Mouse (Mus musculus) neural tube, embryonic 14.5 days (tissue): ENCODE measurements around the gene Cep70. TPM values are rescaled to one million over a fixed set of nuclear protein-coding genes. Genes with fewer than 3 reads are reported as not detected.
A peak's percentile ranks its signal among the peaks of the same experiment; 100 is the strongest.

Source experiments
- ATAC-seq: fragments of 200-750 bp; cut with Nextera tagmentation; 2 replicates; pipeline ENCODE4 v1.8.0; 2017; ENCODE audit warnings: low read depth, mild to moderate bottlenecking, moderate TSS enrichment, moderate library complexity
- H3K27ac ChIP-seq: fragments of 300-500 bp; sonication (generic); 2 replicates; pipeline ENCODE4 v1.5.1; 2014; ENCODE audit warnings: low read depth, mild to moderate bottlenecking, control low read depth, low read length, moderate library complexity, mixed read lengths
- H3K27me3 ChIP-seq: fragments of 300-500 bp; sonication (generic); 2 replicates; pipeline ENCODE4 v1.6.1; 2014; ENCODE audit warnings: low read length; ENCODE audit not compliant: control insufficient read depth, insufficient read depth
- H3K36me3 ChIP-seq: fragments of 300-500 bp; sonication (generic); 2 replicates; pipeline ENCODE4 v1.6.1; 2014; ENCODE audit warnings: low read length, mixed read lengths; ENCODE audit not compliant: control insufficient read depth, insufficient read depth
- H3K4me1 ChIP-seq: fragments of 300-500 bp; sonication (generic); 2 replicates; pipeline ENCODE4 v1.6.1; 2014; ENCODE audit warnings: low read length; ENCODE audit not compliant: control insufficient read depth, insufficient read depth
- H3K4me2 ChIP-seq: fragments of 300-500 bp; sonication (generic); 2 replicates; pipeline ENCODE4 v1.6.1; 2014; ENCODE audit warnings: mild to moderate bottlenecking, low read depth, low read length, control low read depth
- H3K4me3 ChIP-seq: fragments of 300-500 bp; sonication (generic); 2 replicates; pipeline ENCODE4 v1.5.1; 2014; ENCODE audit warnings: low read depth, low read length, control low read depth, mixed read lengths
- H3K9ac ChIP-seq: fragments of 300-500 bp; sonication (generic); replicated peaks from 2 replicates; pipeline ENCODE4 v1.6.1; 2014; ENCODE audit warnings: low read depth, mild to moderate bottlenecking, control low read depth, low read length, mixed read lengths
- H3K9me3 ChIP-seq: fragments of 300-500 bp; sonication (generic); 2 replicates; pipeline ENCODE4 v1.6.1; 2016; ENCODE audit warnings: low read length; ENCODE audit not compliant: control insufficient read depth
- WGBS: fragments of 180-500 bp; shearing (Covaris S2); extraction: QIAGEN DNeasy Blood & Tissue Kit; methylation state at CpG from one replicate; pipeline ENCODE4 v1.1.7; 2014; 5-methylcytosine and 5-hydroxymethylcytosine counted together
- polyA plus RNA-seq: library from polyadenylated mRNA; unstranded; fragments of >200 nt; fragmentation: Nextera tagmentation; extraction: Ambion mirVana; gene quantifications from 2 replicates; pipeline ENCODE4 v1.2.1, GENCODE M21; 2014

Gene Cep70
- polyA plus RNA-seq, 1 experiment from 2014 or later = 62.1 TPM

GRCm38 (mm10) chr9:99239256-99239655 is 3.9 kb upstream of the Cep70 start:
- no peak for ATAC-seq
- no peak overlapping the region for H3K4me2 ChIP-seq
- WGBS = 84% methylated on average over 1 of the region's 1 CpGs

GRCm38 (mm10) chr9:99240571-99240970 is 2.6 kb upstream of the Cep70 start:
- H3K4me3 ChIP-seq = no peak overlapping the region
- no peak overlapping the region for H3K4me2 ChIP-seq
- no peaks in the 10 kb centered on the region for H3K27me3 ChIP-seq
- 0 out of 2 replicates have a peak, but pooled peaks cover 5% of the 10 kb centered on the region for H3K4me1 ChIP-seq
- no peak overlapping the region for H3K27ac ChIP-seq
- no peaks in the 10 kb centered on the region for H3K36me3 ChIP-seq
- WGBS = 79% methylated on average over 5 of the region's 5 CpGs
- no peak overlapping the region for H3K9ac ChIP-seq
- H3K9me3 ChIP-seq = no peaks in the 10 kb centered on the region
- ATAC-seq = no peak

More at GRCm38 (mm10) chr9:99239256-99239655, 3.9 kb upstream of the Cep70 start:
- H3K27me3 ChIP-seq = no peaks in the 10 kb centered on the region
- H3K27ac ChIP-seq = no peak overlapping the region
- 0 out of 2 replicates have a peak, but pooled peaks cover 5% of the 10 kb centered on the region for H3K4me1 ChIP-seq
- no peak overlapping the region for H3K4me3 ChIP-seq
- H3K36me3 ChIP-seq = no peaks in the 10 kb centered on the region
- no peaks in the 10 kb centered on the region for H3K9me3 ChIP-seq
- no peak overlapping the region for H3K9ac ChIP-seq

GRCm38 (mm10) chr9:99242035-99242434 is 1.1 kb upstream of the Cep70 start:
- 2% methylated on average over 7 of the region's 7 CpGs for WGBS

GRCm38 (mm10) chr9:99242533-99243189 is 506 bp upstream of the Cep70 start:
- whole genome bisulfite sequencing = 9% methylated on average over 17 of the region's 17 CpGs
- peak overlapping the region; percentile 34; the same call in 1 of the 2 replicates for H3K27ac ChIP-seq
- peak overlapping the region; percentile 82 for H3K4me3 ChIP-seq
- H3K36me3 ChIP-seq = no peaks in the 10 kb centered on the region
- peak; percentile 72; the same call in 1 of the 2 replicates for ATAC-seq
- no peaks in the 10 kb centered on the region for H3K27me3 ChIP-seq
- H3K4me2 ChIP-seq = peak overlapping the region; percentile 62
- H3K9me3 ChIP-seq = no peaks in the 10 kb centered on the region
- peak overlapping the region; percentile 82 for H3K9ac ChIP-seq
- H3K4me1 ChIP-seq = 0 out of 2 replicates have a peak, but pooled peaks cover 5% of the 10 kb centered on the region

More at GRCm38 (mm10) chr9:99242035-99242434, 1.1 kb upstream of the Cep70 start:
- peak overlapping the region; percentile 62; the same call in 1 of the 2 replicates for H3K4me2 ChIP-seq
- no peaks in the 10 kb centered on the region for H3K27me3 ChIP-seq
- no peak overlapping the region for H3K4me3 ChIP-seq
- ATAC-seq = no peak
- no peaks in the 10 kb centered on the region for H3K9me3 ChIP-seq
- no peaks in the 10 kb centered on the region for H3K36me3 ChIP-seq
- H3K9ac ChIP-seq = no peak overlapping the region
- H3K27ac ChIP-seq = no peak overlapping the region
- 0 out of 2 replicates have a peak, but pooled peaks cover 5% of the 10 kb centered on the region for H3K4me1 ChIP-seq

GRCm38 (mm10) chr9:99243895-99244293 is 727 bp downstream of the Cep70 start:
- WGBS = 1% methylated on average over 10 of the region's 10 CpGs
- peak overlapping the region; percentile 74 for H3K27ac ChIP-seq
- 0 out of 2 replicates have a peak, but pooled peaks cover 5% of the 10 kb centered on the region for H3K4me1 ChIP-seq

GRCm38 (mm10) chr9:99248304-99248703 is 5.1 kb downstream of the Cep70 start:
- Histone ChIP-seq H3K9ac (no peak overlapping the region), H3K4me2 (no peak overlapping the region), H3K36me3 (no peaks in the 10 kb centered on the region), H3K9me3 (no peaks in the 10 kb centered on the region), H3K4me1 (no peaks in the 10 kb centered on the region), H3K4me3 (no peak overlapping the region), H3K27me3 (no peaks in the 10 kb centered on the region), H3K27ac (no peak overlapping the region)
- ATAC-seq = no peak
- 60% methylated on average over 8 of the region's 8 CpGs for WGBS

More at GRCm38 (mm10) chr9:99243895-99244293, 727 bp downstream of the Cep70 start:
- H3K4me2 ChIP-seq = peak overlapping the region; percentile 62
- ATAC-seq = peak; percentile 45
- peak overlapping the region; percentile 82 for H3K4me3 ChIP-seq
- H3K36me3 ChIP-seq = no peaks in the 10 kb centered on the region
- H3K9ac ChIP-seq = peak overlapping the region; percentile 82
- H3K27me3 ChIP-seq = no peaks in the 10 kb centered on the region
- no peaks in the 10 kb centered on the region for H3K9me3 ChIP-seq

GRCm38 (mm10) chr9:99248906-99249305 is 5.7 kb downstream of the Cep70 start:
- Histone ChIP-seq H3K4me1 (no peaks in the 10 kb centered on the region), H3K9me3 (no peaks in the 10 kb centered on the region), H3K36me3 (0 out of 2 replicates have a peak, but pooled peaks cover 2% of the 10 kb centered on the region), H3K4me2 (no peak overlapping the region), H3K27me3 (no peaks in the 10 kb centered on the region), H3K27ac (no peak overlapping the region), H3K4me3 (no peak overlapping the region), H3K9ac (no peak overlapping the region)
- 97% methylated on average over 4 of the region's 4 CpGs for WGBS
- ATAC-seq = no peak

GRCm38 (mm10) chr9:99253861-99254260 is 10.7 kb downstream of the Cep70 start:
- no peak overlapping the region for H3K4me2 ChIP-seq
- H3K4me1 ChIP-seq = no peaks in the 10 kb centered on the region
- H3K9me3 ChIP-seq = no peaks in the 10 kb centered on the region
- H3K36me3 ChIP-seq = peaks cover 17% of the 10 kb centered on the region
- no peaks in the 10 kb centered on the region for H3K27me3 ChIP-seq
- H3K27ac ChIP-seq = no peak overlapping the region
- no peak overlapping the region for H3K4me3 ChIP-seq
- 94% methylated on average over 10 of the region's 10 CpGs for WGBS
- ATAC-seq = no peak
- H3K9ac ChIP-seq = no peak overlapping the region

GRCm38 (mm10) chr9:99256206-99256605 is 13.0 kb downstream of the Cep70 start:
- Histone ChIP-seq H3K27me3 (no peaks in the 10 kb centered on the region), H3K36me3 (peaks cover 17% of the 10 kb centered on the region), H3K4me1 (no peaks in the 10 kb centered on the region), H3K9ac (no peak overlapping the region), H3K4me2 (no peak overlapping the region), H3K27ac (no peak overlapping the region), H3K9me3 (no peaks in the 10 kb centered on the region), H3K4me3 (no peak overlapping the region)
- WGBS = 90% methylated on average over 1 of the region's 1 CpGs
- no peak for ATAC-seq
